Mouse (Mus musculus) regulatory T cell (primary cell): Measurements from ENCODE around the gene Cd248.
"Not testable (repeated sequence)": the region's sequence is repeated elsewhere in the genome, so short reads cannot be mapped to it uniquely, and the experiment has no call there.

Experiments
- in situ Hi-C: fragments of 300-600 bp; cut with MboI, MseI; formaldehyde crosslinking; loops from one replicate; pipeline ENCODE4 v1.15.1; 2025; ENCODE audit warnings: high pct_unique_total_duplicates

The Cd248 gene

DNA sequence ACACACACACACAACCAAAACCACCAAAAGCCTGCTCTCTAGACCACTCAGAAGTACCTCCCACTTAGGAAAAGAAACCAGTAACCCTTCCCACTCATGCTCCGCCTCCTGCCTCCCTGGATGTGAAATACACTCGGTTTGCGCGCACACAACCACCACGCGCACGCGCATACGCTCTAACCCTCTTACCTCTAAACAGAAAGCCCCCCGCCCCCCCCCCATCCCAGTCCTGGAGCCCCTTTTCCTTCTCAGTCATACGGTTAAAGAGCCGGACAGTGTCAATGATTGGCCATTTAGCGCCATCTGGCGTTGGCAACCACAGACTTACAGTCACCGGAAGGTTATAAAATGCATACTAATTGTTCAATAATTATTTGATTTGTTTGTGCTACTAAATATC, 5.2 kb downstream of the Cd248 start:
- in situ Hi-C loops, result no loop called here

- in situ Hi-C loops, result no loop called here
These were observed 5.6 kb downstream of the Cd248 start for GRCm38 (mm10) chr19:5073518-5073917.

- in situ Hi-C loops, result loop anchor here (5.0 kb wide), 1 partner anchor 52 kb away; no protein-coding TSS in a partner anchor
These were observed 11.4 kb downstream of the Cd248 start for GRCm38 (mm10) chr19:5079279-5079678.

GRCm38 (mm10) chr19:5082005-5082404, 14.1 kb downstream of the Cd248 start:
- in situ Hi-C loops, result no loop called here

- in situ Hi-C loops, result no loop called here
These were observed 14.7 kb downstream of the Cd248 start for GRCm38 (mm10) chr19:5082596-5082995.

GRCm38 (mm10) chr19:5083961-5084833, 16.3 kb downstream of the Cd248 start:
- in situ Hi-C loops, result no loop called here

DNA sequence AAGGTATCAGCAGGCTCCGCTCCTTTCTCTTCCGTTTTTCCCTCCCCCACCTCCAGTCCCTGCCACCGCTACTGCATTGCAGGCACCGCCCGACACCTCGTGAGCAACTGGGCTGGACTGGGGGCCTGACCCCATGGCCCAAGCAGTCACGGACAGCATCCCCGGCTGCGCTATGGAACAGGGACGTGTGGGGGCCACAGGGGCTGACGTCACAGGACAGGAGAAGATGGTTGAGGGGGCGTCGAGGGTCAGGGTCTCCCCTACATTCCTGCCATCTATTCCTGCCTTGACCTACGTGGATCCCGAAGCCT, 16.9 kb downstream of the Cd248 start:
- in situ Hi-C loops, result no loop called here

DNA sequence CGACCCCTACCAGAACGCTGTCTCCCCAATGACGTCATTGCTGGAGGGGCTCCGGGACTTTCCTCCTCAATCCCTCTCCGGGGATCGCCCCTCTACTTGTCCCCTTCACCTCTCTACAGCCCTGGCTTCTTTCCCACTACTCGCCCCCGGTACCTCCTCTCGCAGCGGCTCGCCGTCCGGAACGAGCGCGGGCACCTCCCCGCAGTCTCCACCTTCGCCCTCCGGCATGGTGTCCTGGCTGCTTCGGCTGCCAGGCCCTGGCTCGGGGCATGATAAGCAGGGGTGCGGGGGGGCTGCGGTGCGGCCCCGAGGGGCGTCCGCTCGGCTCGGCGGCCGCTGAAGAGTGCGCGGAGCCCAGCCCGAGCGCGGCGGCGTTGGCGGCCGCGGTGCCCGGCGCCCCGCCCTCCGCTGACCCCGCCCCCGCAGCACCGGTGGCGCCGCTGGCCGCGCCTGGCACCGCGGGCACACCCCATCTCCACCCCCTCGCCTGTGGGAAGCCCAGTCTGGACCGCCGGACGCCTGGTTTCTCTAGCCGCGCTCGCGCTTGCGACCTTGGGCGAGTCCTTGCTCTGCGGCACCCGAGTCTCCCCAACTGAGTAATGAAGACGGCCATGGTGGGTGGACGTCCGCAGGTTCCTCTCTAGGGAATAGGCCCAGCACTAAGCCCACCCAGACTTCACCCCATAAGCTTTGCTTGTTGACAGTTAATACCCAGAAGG, 17.4 kb downstream of the Cd248 start, which contains the start of gene Tmem151a:
Gene Tmem151a (minus strand): TSS at position 387 of the 719 bp plus-strand sequence.
- in situ Hi-C loops, result no loop called here

- in situ Hi-C loops, result not testable (repeated sequence)
These were observed 18.7 kb downstream of the Cd248 start for GRCm38 (mm10) chr19:5086533-5086932.

- in situ Hi-C loops, result no loop called here
These were observed 20.2 kb downstream of the Cd248 start, which contains the start of gene Yif1a for GRCm38 (mm10) chr19:5087884-5088728. Gene Yif1a, plus strand, starts transcription at chr19:5088538.

DNA sequence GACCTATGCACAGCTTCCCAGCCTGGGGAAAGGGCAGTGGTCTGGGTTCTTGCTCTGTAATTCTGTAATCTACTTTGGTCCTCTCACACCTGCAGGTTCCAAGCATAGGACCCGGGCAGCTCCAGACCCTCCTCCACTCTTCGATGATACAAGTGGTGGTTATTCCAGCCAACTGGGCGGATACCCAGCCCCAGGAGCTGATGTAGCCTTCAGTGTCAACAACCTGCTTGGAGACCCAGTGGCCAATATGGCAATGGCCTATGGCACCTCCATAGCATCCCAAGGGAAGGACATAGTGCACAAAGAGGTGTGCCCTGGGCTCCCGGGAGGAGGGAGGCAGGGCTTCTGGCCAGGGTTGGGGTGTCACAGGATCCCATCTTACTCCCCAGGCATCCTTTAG, 21.4 kb downstream of the Cd248 start:
- in situ Hi-C loops, result no loop called here

GRCm38 (mm10) chr19:5092083-5092482, 24.2 kb downstream of the Cd248 start:
- in situ Hi-C loops, result loop anchor here (10.0 kb wide), 2 partner anchors 47 to 277 kb away; partner anchors contain the start of genes Brms1, Gm21992 and Rbm14

DNA sequence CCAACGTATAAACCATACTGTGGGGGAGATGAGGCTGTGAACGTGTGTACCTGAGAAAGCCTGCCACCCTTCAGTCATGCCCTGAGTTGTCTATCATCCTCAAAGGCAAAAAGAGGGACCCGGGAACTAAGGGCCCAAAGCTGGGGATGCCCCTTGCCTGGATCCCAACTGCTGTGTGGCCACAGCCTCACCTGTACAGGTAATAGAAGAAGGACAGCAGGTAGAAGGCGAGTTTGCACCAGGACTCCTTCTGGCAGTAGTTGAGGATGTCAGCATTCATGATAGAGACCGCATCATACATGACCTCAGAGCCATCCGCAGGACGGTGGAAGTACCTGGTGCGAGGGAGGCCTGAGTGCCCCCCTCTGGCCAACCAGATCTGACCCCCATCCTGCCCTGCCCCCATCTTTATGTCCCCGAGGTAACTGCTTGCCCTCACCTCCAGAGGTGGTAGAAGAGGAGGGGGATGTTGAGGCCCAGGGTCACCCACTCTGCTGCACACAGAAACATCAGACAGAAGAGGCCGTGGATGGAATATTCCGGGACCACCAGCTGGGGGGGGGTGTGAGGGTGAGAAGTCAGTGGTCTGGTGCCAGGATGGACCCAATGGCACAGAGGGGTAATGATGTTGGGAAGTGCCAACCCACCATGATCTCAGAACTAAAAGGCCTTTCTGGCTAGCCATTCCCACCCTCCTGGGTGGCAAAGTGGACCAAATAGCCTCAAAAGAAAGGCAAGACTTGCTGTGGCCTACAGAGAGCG, 25.8 kb downstream of the Cd248 start:
- in situ Hi-C loops, result loop anchor here (10.0 kb wide), 2 partner anchors 49 to 279 kb away; partner anchors contain the start of genes Brms1, Gm21992 and Rbm14

GRCm38 (mm10) chr19:5094243-5094632, 26.4 kb downstream of the Cd248 start:
- in situ Hi-C loops, result loop anchor here (10.0 kb wide), 2 partner anchors 49 to 279 kb away; partner anchors contain the start of genes Brms1, Gm21992 and Rbm14

DNA sequence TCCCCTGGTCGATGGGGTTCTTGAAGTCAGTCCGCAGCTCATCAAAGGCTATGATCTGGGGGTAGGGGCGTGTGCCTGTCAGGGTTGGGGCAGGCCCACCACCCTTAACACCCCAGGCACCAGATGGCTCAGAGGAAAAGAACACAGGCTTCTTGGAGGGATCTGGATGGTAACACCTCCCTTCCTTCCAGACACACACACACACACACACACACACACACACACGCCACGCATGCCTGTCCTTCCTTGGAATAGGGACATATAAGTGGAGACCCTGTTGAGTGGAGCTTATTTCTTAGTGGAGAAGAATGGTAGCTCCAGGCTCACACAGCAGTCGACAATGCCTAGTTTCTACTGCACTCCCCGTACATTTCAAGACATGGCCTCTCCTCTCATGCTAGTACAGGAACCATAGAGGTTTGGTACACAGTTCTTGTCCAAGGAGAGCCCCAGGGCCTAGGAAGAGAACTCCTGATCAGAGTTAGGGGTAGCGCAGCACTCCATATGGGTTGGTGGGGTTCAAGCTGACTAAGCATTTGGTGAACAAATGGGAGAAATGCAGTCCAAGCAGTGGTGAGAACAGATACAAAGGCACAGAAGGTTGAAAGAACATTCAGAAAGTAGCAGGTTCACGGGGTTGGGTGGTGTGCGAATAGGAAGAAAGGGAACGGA, 27.0 kb downstream of the Cd248 start:
- in situ Hi-C loops, result loop anchor here (10.0 kb wide), 2 partner anchors 50 to 280 kb away; partner anchors contain the start of genes Brms1, Gm21992 and Rbm14

DNA sequence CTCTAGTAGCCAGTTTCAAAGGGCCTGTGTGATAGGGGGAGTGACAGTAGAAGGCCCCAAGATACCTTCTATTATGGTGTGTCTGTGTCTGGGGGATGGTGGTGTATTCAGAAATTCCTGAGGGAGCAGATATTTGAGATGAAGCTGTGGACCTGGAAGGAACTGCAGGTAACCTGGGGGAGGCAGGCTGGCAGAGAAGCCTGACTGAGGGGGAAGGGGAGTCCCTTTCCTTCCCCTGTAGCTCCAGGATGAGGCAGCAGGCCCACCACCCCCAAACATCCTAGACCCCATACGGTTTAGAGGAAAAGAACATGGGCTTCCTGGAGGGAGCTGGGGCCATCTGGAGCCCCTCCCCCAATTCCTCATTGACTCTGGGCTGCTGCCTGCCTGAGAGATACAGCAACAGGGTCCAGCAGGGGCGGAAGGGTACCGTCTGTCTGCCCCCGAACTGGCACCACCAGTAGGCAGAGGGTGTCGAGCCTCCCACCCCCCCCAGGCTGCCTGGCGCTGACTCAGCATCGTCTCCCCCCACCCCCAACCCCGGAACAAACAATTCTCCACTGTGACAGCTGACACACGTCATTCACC, 28.1 kb downstream of the Cd248 start:
- in situ Hi-C loops, result loop anchor here (10.0 kb wide), 2 partner anchors 51 to 281 kb away; partner anchors contain the start of genes Brms1, Gm21992 and Rbm14

DNA sequence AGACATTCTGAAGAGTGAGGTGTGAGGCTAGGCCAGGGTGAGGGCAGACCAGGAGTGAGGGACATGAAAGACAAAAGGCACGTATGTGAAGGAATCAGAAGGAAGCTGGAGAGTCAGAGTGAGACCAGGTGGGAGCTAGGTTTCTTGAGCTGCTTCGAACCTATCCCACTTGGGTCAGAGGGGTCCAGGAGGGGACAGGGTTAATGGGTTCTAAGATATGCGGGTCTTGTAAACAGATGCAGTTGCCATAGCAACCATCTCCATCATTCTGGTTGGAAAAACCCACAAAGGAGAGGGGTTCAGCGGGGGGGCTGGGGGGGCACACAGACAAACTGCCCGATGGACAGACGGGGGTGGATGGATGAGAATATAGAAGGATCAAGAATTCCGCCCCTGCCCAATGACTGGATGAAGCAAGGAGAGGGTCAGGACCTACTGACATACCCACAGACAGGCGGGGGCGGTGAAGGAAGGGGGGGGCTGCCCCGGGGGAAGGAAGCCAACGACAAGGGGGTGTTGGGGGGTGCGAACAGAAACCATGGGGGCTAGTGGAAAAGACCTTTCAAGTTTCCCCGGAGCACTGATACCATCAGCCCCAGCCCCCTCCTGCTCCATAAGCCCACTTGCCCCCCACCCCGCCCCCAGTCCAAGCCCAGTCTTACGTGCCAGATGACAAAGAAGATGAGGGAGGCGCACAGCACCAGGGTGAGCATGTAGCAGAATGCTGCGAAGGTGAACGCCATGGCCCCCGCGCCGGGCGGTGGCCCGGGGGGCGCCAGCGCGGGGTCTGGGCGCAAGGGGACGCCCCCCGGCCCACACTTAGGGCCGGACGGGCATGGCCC, 29.9 kb downstream of the Cd248 start:
- in situ Hi-C loops, result loop anchor here (10.0 kb wide), 2 partner anchors 53 to 283 kb away; partner anchors contain the start of genes Brms1, Gm21992 and Rbm14

GRCm38 (mm10) chr19:5098363-5099143, 30.7 kb downstream of the Cd248 start, which contains the start of gene Cnih2:
Gene Cnih2, minus strand, starts transcription at chr19:5098521.
- in situ Hi-C loops, result loop anchor here (10.0 kb wide), 2 partner anchors 54 to 284 kb away; partner anchors contain the start of genes Brms1, Gm21992 and Rbm14
